In the genomic region with DNA sequence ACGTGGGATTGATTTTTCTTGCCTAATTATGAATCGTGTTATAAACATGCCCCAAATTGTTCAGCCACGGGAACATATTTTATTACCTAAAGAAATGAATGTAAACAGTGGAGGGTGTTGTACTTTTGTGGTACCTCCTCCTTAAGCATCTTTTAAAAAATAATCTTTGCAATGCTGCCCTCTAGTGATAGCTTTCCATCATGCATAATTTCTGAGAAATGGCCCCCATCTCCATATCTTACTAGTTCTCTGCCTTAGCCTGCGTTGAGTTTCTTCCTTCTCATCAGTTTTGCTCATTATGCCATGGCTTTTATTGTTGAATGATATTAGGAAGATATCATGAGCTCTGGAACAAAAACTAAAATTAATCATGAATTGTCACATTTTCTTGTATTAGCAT, we compare ENCODE assay signal across 10 mouse cellular contexts. TPM values are rescaled to one million over a fixed set of nuclear protein-coding genes. Genes with fewer than 3 reads are reported as not detected.
A peak's percentile ranks its signal among the peaks of the same experiment; 100 is the strongest.
DNase-seq lines count a peak whose midpoint lies in the region; ATAC-seq and TF ChIP-seq lines count a peak whose summit lies in the region.
"Had no signal": no experiment of that assay in that cellular context is flagged by ENCODE, and none has a peak within 500 bp of the region (broad histone marks: within the 10 kb centered on the region; RNA-seq: fewer than 3 reads in every experiment).

No protein-coding gene starts in this region.

- no peaks in the 10 kb centered on the region for H3K4me1 ChIP-seq in ES-E14 (ENCODE audit: control insufficient read depth in 2 of 2, insufficient read depth in 2 of 2, low read length in 2 of 2, poor library complexity in 1 of 2)
- H3K4me1 ChIP-seq in hindbrain, postnatal 0 days (ENCODE audit: insufficient read depth, low read length) = no peaks in the 10 kb centered on the region
- H3K4me1 ChIP-seq: limb, embryonic 12.5 days; stomach, embryonic 15.5 days had no signal

- no peak overlapping the region for H3K27ac ChIP-seq in ES-E14 (ENCODE audit: insufficient read depth, low read depth, low read length, poor library complexity, severe bottlenecking)
- no peak overlapping the region for H3K27ac ChIP-seq in hindbrain, postnatal 0 days
- H3K27ac ChIP-seq: limb, embryonic 12.5 days; stomach, embryonic 15.5 days had no signal

- no peaks in the 10 kb centered on the region for H3K27me3 ChIP-seq in hindbrain, postnatal 0 days (ENCODE audit: insufficient read depth, low read length)
- H3K27me3 ChIP-seq: limb, embryonic 12.5 days; stomach, embryonic 15.5 days had no signal

- in situ Hi-C loops in ES-E14 (cut with MboI; ENCODE audit: low sequenced_read_pairs in 2 of 2, unreplicated experiment in 2 of 2) = no loop called here

- no peaks in the 10 kb centered on the region for H3K36me3 ChIP-seq in ES-E14 (ENCODE audit: control insufficient read depth, insufficient read depth, low read length, poor library complexity, severe bottlenecking)
- no peaks in the 10 kb centered on the region for H3K36me3 ChIP-seq in hindbrain, postnatal 0 days (ENCODE audit: insufficient read depth, low read length)
- H3K36me3 ChIP-seq: limb, embryonic 12.5 days; stomach, embryonic 15.5 days had no signal

- 19% methylated on average over 4 of the region's 4 CpGs for WGBS in hindbrain, postnatal 0 days

- no peak overlapping the region for H3K9ac ChIP-seq in ES-E14 (ENCODE audit: insufficient read depth, low read depth, low read length, poor library complexity, severe bottlenecking)
- no peak overlapping the region for H3K9ac ChIP-seq in hindbrain, postnatal 0 days (replicated peaks; ENCODE audit: low read length)
- H3K9ac ChIP-seq: limb, embryonic 12.5 days; stomach, embryonic 15.5 days had no signal

- peak; percentile 74; the same call in 1 of the 2 replicates for ATAC-seq in hindbrain, postnatal 0 days
- ATAC-seq in megakaryocyte, adult 5-6 weeks (ENCODE audit: poor library complexity, severe bottlenecking) = peak; percentile 81

- H3K9me3 ChIP-seq in ES-E14 (ENCODE audit: control insufficient read depth, insufficient read depth, low read depth, low read length) = no peaks in the 10 kb centered on the region
- no peaks in the 10 kb centered on the region for H3K9me3 ChIP-seq in hindbrain, postnatal 0 days (ENCODE audit: low read length)
- H3K9me3 ChIP-seq: limb, embryonic 12.5 days; stomach, embryonic 15.5 days had no signal

- no peak overlapping the region for H3K4me2 ChIP-seq in hindbrain, postnatal 0 days (ENCODE audit: low read depth, low read length)
- H3K4me2 ChIP-seq: limb, embryonic 12.5 days; stomach, embryonic 15.5 days had no signal

- H3K4me3 ChIP-seq in ES-E14 (ENCODE audit: insufficient read depth in 1 of 2, low read depth in 1 of 2, low read length in 2 of 2, poor library complexity in 1 of 2, severe bottlenecking in 1 of 2) = no peak overlapping the region
- no peak overlapping the region for H3K4me3 ChIP-seq in hindbrain, postnatal 0 days (ENCODE audit: low read length)
- H3K4me3 ChIP-seq: limb, embryonic 12.5 days; stomach, embryonic 15.5 days had no signal

- peak; percentile 72 for TF ChIP-seq CTCF in hindbrain, postnatal 0 days (IDR thresholded peaks at IDR 0.05; ENCODE audit: low read depth)

- DNase-seq in heart, postnatal 10 days = peak; percentile 26 to 36
- DNase-seq in heart, adult 9 months (ENCODE audit: low spot score in 2 of 2) = no peak
- peak; percentile 39 for DNase-seq in ES-E14 (ENCODE audit: low read depth, low spot score)
- DNase-seq in cerebellum, adult 9-10 months = peak; percentile 64
- DNase-seq in hindbrain, postnatal 0 days (ENCODE audit: low spot score) = peak; percentile 79
- DNase-seq in adrenal gland, postnatal 14 days = no peak
- DNase-seq in gastrocnemius, postnatal 25 days = no peak

- intact Hi-C loops in heart, postnatal 10 days (cut with DNase I) = loop anchor here (5.0 kb wide), 1 partner anchor 225 kb away; no protein-coding TSS in a partner anchor

TF ChIP-seq in ES-E14, 5 proteins besides CTCF, POLR2A, EP300 and RAD21:
- TF ChIP-seq MAFK (IDR thresholded peaks at IDR 0.05; ENCODE audit: insufficient read depth, low read depth, low read length) (no peak), ZNF384 (IDR thresholded peaks at IDR 0.05; ENCODE audit: low read depth, low read length) (no peak), ZC3H11A (IDR thresholded peaks at IDR 0.05; ENCODE audit: borderline replicate concordance, low read depth, low read length) (no peak)

RNA-seq across cellular contexts. Expression of a gene that starts 32.2 kb away (rescaled TPM):
- 1 to 10 TPM; 8.5 to 9.9 TPM for total RNA-seq in heart, postnatal 10 days (2021)
- 11.7 and 12.7 TPM in 2 replicates for total RNA-seq in ES-E14 (2012; rRNA removed)
- 16.6 and 18.3 TPM in 2 replicates for total RNA-seq in hindbrain, postnatal 0 days (2014; rRNA removed)
- 60.0 and 60.1 TPM in 2 replicates for polyA plus RNA-seq in hindbrain, postnatal 0 days (2015; fragmentation: Nextera tagmentation; extraction: Ambion mirVana)
- 0.31 and 2.4 TPM in 2 replicates for total RNA-seq in megakaryocyte, adult 5-6 weeks (2015)
- 1.7 and 2.7 TPM in 2 replicates for total RNA-seq in megakaryocyte, adult 5-6 weeks (2017)
- total RNA-seq in adrenal gland, postnatal 14 days (2021) = 7.5 and 7.8 TPM in 2 replicates
- total RNA-seq in gastrocnemius, postnatal 25 days (2021) = 10 to 100 TPM; 12.7 to 17.0 TPM

RNA-seq across cellular contexts. Expression of a gene that starts 37.8 kb away (rescaled TPM):
- not detected for total RNA-seq in heart, postnatal 10 days (2021)
- total RNA-seq in ES-E14 (2012; rRNA removed) = not detected in 2 replicates
- not detected in 2 replicates for total RNA-seq in hindbrain, postnatal 0 days (2014; rRNA removed)
- polyA plus RNA-seq in hindbrain, postnatal 0 days (2015; fragmentation: Nextera tagmentation; extraction: Ambion mirVana) = not detected in 2 replicates
- total RNA-seq in megakaryocyte, adult 5-6 weeks (2015) = not detected in 2 replicates
- total RNA-seq in megakaryocyte, adult 5-6 weeks (2017) = not detected in 2 replicates
- total RNA-seq in adrenal gland, postnatal 14 days (2021) = not detected in 2 replicates
- under 1 TPM; 0.20 to 0.24 TPM for total RNA-seq in gastrocnemius, postnatal 25 days (2021)
- polyA plus RNA-seq: limb, embryonic 12.5 days; stomach, embryonic 15.5 days had no signal

Comparison
In these comparisons a context has a peak if more than half of its experiments do, and no peak if none do; other contexts are left out.
1. DNase-seq: peak in heart, postnatal 10 days (2 of 2), ES-E14 (single experiment), cerebellum, adult 9-10 months (single experiment) and hindbrain, postnatal 0 days (single experiment); none in heart, adult 9 months (0 of 2), adrenal gland, postnatal 14 days (single experiment) and gastrocnemius, postnatal 25 days (single experiment).